Mouse (Mus musculus) limb, embryonic 12.5 days (tissue): ENCODE data around the gene Tgif2. TPM values are rescaled to one million over a fixed set of nuclear protein-coding genes. Genes with fewer than 3 reads are reported as not detected.
"Not testable (repeated sequence)": the region's sequence is repeated elsewhere in the genome, so short reads cannot be mapped to it uniquely, and the experiment has no call there.

ENCODE experiments used
- ATAC-seq: fragments of 200-750 bp; cut with Nextera tagmentation; 2 replicates; pipeline ENCODE4 v1.8.0; 2017; ENCODE audit warnings: low read depth, moderate TSS enrichment; ENCODE audit not compliant: insufficient number of reproducible peaks, insufficient read depth, low FRiP score, low TSS enrichment
- H3K27ac ChIP-seq: fragments of 300-500 bp; sonication (generic); 2 replicates; pipeline ENCODE4 v1.5.1; 2016; ENCODE audit warnings: mild to moderate bottlenecking, moderate library complexity
- H3K27me3 ChIP-seq: fragments of 300-500 bp; sonication (generic); 2 replicates; pipeline ENCODE4 v1.6.1; 2016; ENCODE audit warnings: mild to moderate bottlenecking, moderate library complexity
- H3K36me3 ChIP-seq: fragments of 300-500 bp; sonication (generic); 2 replicates; pipeline ENCODE4 v1.6.1; 2016; ENCODE audit warnings: mild to moderate bottlenecking, moderate library complexity
- H3K4me1 ChIP-seq: fragments of 300-500 bp; sonication (generic); replicated peaks from 2 replicates; pipeline ENCODE4 v1.6.1; 2016
- H3K4me2 ChIP-seq: fragments of 300-500 bp; sonication (generic); 2 replicates; pipeline ENCODE4 v1.6.1; 2016; ENCODE audit warnings: mild to moderate bottlenecking, moderate library complexity
- H3K4me3 ChIP-seq: fragments of 300-500 bp; sonication (generic); replicated peaks from 2 replicates; pipeline ENCODE4 v1.5.1; 2016; ENCODE audit warnings: mild to moderate bottlenecking
- H3K9ac ChIP-seq: fragments of 300-500 bp; sonication (generic); replicated peaks from 2 replicates; pipeline ENCODE4 v1.6.1; 2016; ENCODE audit warnings: mild to moderate bottlenecking, moderate library complexity
- H3K9me3 ChIP-seq: fragments of 300-500 bp; sonication (generic); 2 replicates; pipeline ENCODE4 v1.6.1; 2016; ENCODE audit warnings: mild to moderate bottlenecking, moderate library complexity
- WGBS: fragments of 180-500 bp; shearing (Covaris S2); methylation state at CpG from one replicate; pipeline ENCODE4 v1.1.7; 2016; 5-methylcytosine and 5-hydroxymethylcytosine counted together
- polyA plus RNA-seq: library from polyadenylated mRNA; unstranded; fragments of >200 nt; fragmentation: Nextera tagmentation; extraction: Ambion mirVana; gene quantifications from 2 replicates; pipeline ENCODE4 v1.2.1, GENCODE M21; 2016

The Tgif2 gene
- polyA plus RNA-seq, 1 experiment from 2014 or later = 83.6 TPM

- Histone ChIP-seq H3K36me3 (peaks cover 27% of the 10 kb centered on the region), H3K4me3 (no peak overlapping the region), H3K9me3 (no peaks in the 10 kb centered on the region), H3K4me2 (no peak overlapping the region), H3K27ac (no peak overlapping the region), H3K4me1 (no peaks in the 10 kb centered on the region), H3K9ac (no peak overlapping the region), H3K27me3 (no peaks in the 10 kb centered on the region)
- WGBS = 54% methylated on average over 9 of the region's 9 CpGs
- no peak for ATAC-seq
Measured at GRCm38 (mm10) chr2:156877726-156878125, 37.9 kb downstream of the Tgif2 start.

GRCm38 (mm10) chr2:156879541-156879940 lies 39.7 kb downstream of the Tgif2 start:
- WGBS = 83% methylated on average over 3 of the region's 3 CpGs
- H3K4me2 ChIP-seq = no peak overlapping the region
- H3K27me3 ChIP-seq = no peaks in the 10 kb centered on the region
- peaks cover 9% of the 10 kb centered on the region for H3K36me3 ChIP-seq
- no peak overlapping the region for H3K27ac ChIP-seq
- no peak overlapping the region for H3K9ac ChIP-seq
- no peaks in the 10 kb centered on the region for H3K9me3 ChIP-seq
- ATAC-seq = no peak
- no peaks in the 10 kb centered on the region for H3K4me1 ChIP-seq
- H3K4me3 ChIP-seq = no peak overlapping the region

- H3K36me3 ChIP-seq = no peaks in the 10 kb centered on the region
Measured at GRCm38 (mm10) chr2:156882431-156883001, 42.7 kb downstream of the Tgif2 start.

GRCm38 (mm10) chr2:156884396-156885211 lies 44.8 kb downstream of the Tgif2 start:
- no peaks in the 10 kb centered on the region for H3K36me3 ChIP-seq
- 91% methylated on average over 10 of the region's 10 CpGs for WGBS
- no peak overlapping the region for H3K27ac ChIP-seq
- H3K4me3 ChIP-seq = no peak overlapping the region
- no peaks in the 10 kb centered on the region for H3K27me3 ChIP-seq
- no peaks in the 10 kb centered on the region for H3K9me3 ChIP-seq
- no peak for ATAC-seq
- no peak overlapping the region for H3K4me2 ChIP-seq
- no peaks in the 10 kb centered on the region for H3K4me1 ChIP-seq
- no peak overlapping the region for H3K9ac ChIP-seq

More at GRCm38 (mm10) chr2:156882431-156883001, 42.7 kb downstream of the Tgif2 start:
- Histone ChIP-seq H3K4me3 (no peak overlapping the region), H3K4me2 (no peak overlapping the region), H3K27ac (no peak overlapping the region), H3K9ac (no peak overlapping the region), H3K27me3 (no peaks in the 10 kb centered on the region), H3K9me3 (no peaks in the 10 kb centered on the region), H3K4me1 (no peaks in the 10 kb centered on the region)
- ATAC-seq = no peak
- WGBS = 46% methylated on average over 10 of the region's 10 CpGs

GRCm38 (mm10) chr2:156885666-156886065 lies 45.9 kb downstream of the Tgif2 start:
- WGBS = 57% methylated on average over 2 of the region's 2 CpGs
- not testable (repeated sequence) for H3K36me3 ChIP-seq

GRCm38 (mm10) chr2:156886084-156886631 lies 46.4 kb downstream of the Tgif2 start:
- H3K9me3 ChIP-seq = no peaks in the 10 kb centered on the region
- H3K36me3 ChIP-seq = no peaks in the 10 kb centered on the region
- no peak for ATAC-seq
- no peaks in the 10 kb centered on the region for H3K27me3 ChIP-seq
- WGBS = 70% methylated on average over 10 of the region's 10 CpGs
- H3K4me3 ChIP-seq = no peak overlapping the region
- H3K9ac ChIP-seq = no peak overlapping the region
- H3K27ac ChIP-seq = no peak overlapping the region
- no peaks in the 10 kb centered on the region for H3K4me1 ChIP-seq
- H3K4me2 ChIP-seq = no peak overlapping the region

More at GRCm38 (mm10) chr2:156885666-156886065, 45.9 kb downstream of the Tgif2 start:
- H3K9me3 ChIP-seq, H3K4me2 ChIP-seq, H3K27ac ChIP-seq, H3K4me1 ChIP-seq, H3K27me3 ChIP-seq, H3K9ac ChIP-seq, ATAC-seq, H3K4me3 ChIP-seq: not testable (repeated sequence)

- Histone ChIP-seq H3K9me3 (no peaks in the 10 kb centered on the region), H3K4me3 (no peak within 1 kb of the TSS), H3K4me2 (no peak within 1 kb of the TSS), H3K9ac (no peak within 1 kb of the TSS), H3K27me3 (no peaks in the 10 kb centered on the region), H3K36me3 (no peaks in the 10 kb centered on the region), H3K4me1 (no peaks in the 10 kb centered on the region), H3K27ac (no peak within 1 kb of the TSS)
- no peak for ATAC-seq
- 56% methylated on average over 6 of the region's 6 CpGs for WGBS
Measured at GRCm38 (mm10) chr2:156887017-156887416, 47.2 kb downstream of the Tgif2 start, which contains the start of gene Sla2. Gene Sla2 (minus strand): TSS chr2:156887192.

- Histone ChIP-seq H3K4me1 (no peaks in the 10 kb centered on the region), H3K9me3 (no peaks in the 10 kb centered on the region), H3K27me3 (no peaks in the 10 kb centered on the region), H3K36me3 (no peaks in the 10 kb centered on the region), H3K4me2 (no peak overlapping the region), H3K27ac (no peak overlapping the region), H3K9ac (no peak overlapping the region), H3K4me3 (no peak overlapping the region)
- no peak for ATAC-seq
- 60% methylated on average over 3 of the region's 3 CpGs for WGBS
Measured at GRCm38 (mm10) chr2:156888490-156888889, 48.7 kb downstream of the Tgif2 start.

- WGBS = 61% methylated on average over 3 of the region's 3 CpGs
- no peak for ATAC-seq
- Histone ChIP-seq H3K9me3 (no peaks in the 10 kb centered on the region), H3K4me3 (no peak overlapping the region), H3K4me2 (no peak overlapping the region), H3K36me3 (no peaks in the 10 kb centered on the region), H3K9ac (no peak overlapping the region), H3K4me1 (no peaks in the 10 kb centered on the region), H3K27ac (no peak overlapping the region), H3K27me3 (no peaks in the 10 kb centered on the region)
Measured at GRCm38 (mm10) chr2:156892240-156892639, 52.4 kb downstream of the Tgif2 start.

- no peak for ATAC-seq
- Histone ChIP-seq H3K27ac (no peak overlapping the region), H3K9ac (no peak overlapping the region), H3K4me3 (no peak overlapping the region), H3K36me3 (no peaks in the 10 kb centered on the region), H3K27me3 (no peaks in the 10 kb centered on the region), H3K4me1 (no peaks in the 10 kb centered on the region), H3K4me2 (no peak overlapping the region), H3K9me3 (no peaks in the 10 kb centered on the region)
- WGBS = 74% methylated on average over 6 of the region's 6 CpGs
Measured at GRCm38 (mm10) chr2:156892821-156893220, 53.0 kb downstream of the Tgif2 start.

GRCm38 (mm10) chr2:156894496-156895265 lies 54.9 kb downstream of the Tgif2 start:
- WGBS = 75% methylated on average over 15 of the region's 15 CpGs
- no peaks in the 10 kb centered on the region for H3K4me1 ChIP-seq
- no peaks in the 10 kb centered on the region for H3K36me3 ChIP-seq
- H3K27me3 ChIP-seq = peaks cover 4% of the 10 kb centered on the region; the same call in 1 of the 2 replicates
- H3K27ac ChIP-seq = no peak overlapping the region
- ATAC-seq = no peak
- H3K4me3 ChIP-seq = no peak overlapping the region
- no peak overlapping the region for H3K9ac ChIP-seq
- no peak overlapping the region for H3K4me2 ChIP-seq
- no peaks in the 10 kb centered on the region for H3K9me3 ChIP-seq
